Mouse (Mus musculus) erythroblast, embryonic 14.5 days (primary cell): ENCODE data around the gene Olfr1215. TPM values are rescaled to one million over a fixed set of nuclear protein-coding genes. Genes with fewer than 3 reads are reported as not detected.
"Not testable (repeated sequence)": the region's sequence is repeated elsewhere in the genome, so short reads cannot be mapped to it uniquely, and the experiment has no call there.

Experiments used
- H3K27me3 ChIP-seq: 2 replicates; pipeline ENCODE4 v1.6.1; 2012; ENCODE audit warnings: inconsistent platforms; ENCODE audit not compliant: control insufficient read depth
- H3K36me3 ChIP-seq: 2 replicates; pipeline ENCODE4 v1.6.1; 2012; ENCODE audit warnings: mild to moderate bottlenecking, inconsistent platforms; ENCODE audit not compliant: control insufficient read depth
- H3K4me1 ChIP-seq: 2 replicates; pipeline ENCODE4 v1.6.1; 2012; ENCODE audit warnings: inconsistent platforms; ENCODE audit not compliant: control insufficient read depth
- H3K4me3 ChIP-seq: replicated peaks from 2 replicates; pipeline ENCODE3; 2012; ENCODE audit warnings: moderate library complexity, mild to moderate bottlenecking, inconsistent platforms
- H3K9me3 ChIP-seq: 2 replicates; pipeline ENCODE4 v1.6.1; 2012; ENCODE audit warnings: low read length, inconsistent platforms, mixed read lengths; ENCODE audit not compliant: control insufficient read depth
- GATA1 ChIP-seq: IDR thresholded peaks from 2 replicates; pipeline ENCODE4 v1.6.1; 2012; ENCODE audit warnings: low read length, inconsistent platforms, mixed read lengths
- TAL1 ChIP-seq: IDR thresholded peaks from 3 replicates; pipeline ENCODE4 v1.6.1; 2012; ENCODE audit warnings: low read length, inconsistent platforms, mixed read lengths
- polyA plus RNA-seq: library from polyadenylated mRNA; stranded (reverse); fragments of >175 nt; gene quantifications from 2 replicates; pipeline ENCODE4 v1.2.3, GENCODE M21; 2012

Gene Olfr1215
- not detected in 2 replicates for polyA plus RNA-seq

DNA sequence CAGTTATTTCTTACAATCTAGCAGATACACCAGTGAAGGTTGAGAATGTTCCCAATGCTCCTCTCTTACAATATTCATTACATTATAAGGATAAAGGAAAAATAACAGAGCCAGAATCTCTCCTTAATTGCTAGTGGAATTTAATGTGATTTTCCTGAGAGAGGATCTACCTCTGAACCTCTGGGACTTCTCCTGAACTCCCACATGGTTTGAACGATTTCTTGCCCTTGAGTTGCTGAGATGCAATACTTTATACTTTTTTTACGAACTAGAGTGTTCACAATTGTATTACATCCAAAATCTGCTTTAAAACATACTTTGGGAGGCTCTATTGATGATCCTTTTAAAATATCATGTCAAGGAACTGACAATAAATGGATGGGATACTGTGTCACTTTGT is at the start of gene Olfr1215:
Gene Olfr1215 (minus strand): TSS at position 101 of the 400 bp plus-strand sequence.
- Histone ChIP-seq H3K27me3 (no peaks in the 10 kb centered on the region), H3K4me1 (no peaks in the 10 kb centered on the region)
- TF ChIP-seq TAL1 (no peak), GATA1 (no peak)

DNA sequence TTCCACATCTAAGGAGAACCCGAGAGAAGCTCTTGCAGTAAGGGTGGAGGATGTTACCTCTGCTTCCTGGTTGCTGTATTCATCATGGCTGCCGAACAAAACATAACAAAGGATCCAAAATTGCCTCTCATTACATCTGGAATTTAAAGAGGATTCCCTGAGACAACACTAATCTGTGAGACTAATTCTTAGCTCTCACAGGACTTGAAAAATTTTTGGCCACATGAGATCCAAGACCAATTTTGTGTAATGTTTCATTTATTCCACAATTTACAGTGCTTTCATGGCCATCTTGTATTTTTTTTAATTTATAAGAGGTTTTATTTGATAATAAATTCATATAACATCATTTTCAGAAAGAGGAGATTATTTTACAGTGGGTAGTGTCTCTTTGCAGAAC is 25.2 kb upstream of the Olfr1215 start, which contains the start of gene Olfr1217:
Gene Olfr1217 (minus strand): TSS at position 101 of the 400 bp plus-strand sequence.
- no peaks in the 10 kb centered on the region for H3K27me3 ChIP-seq

More for the DNA sequence above, at the start of gene Olfr1215:
- H3K4me3 ChIP-seq: no peak within 1 kb of the TSS
- H3K36me3 ChIP-seq: no peaks in the 10 kb centered on the region
- H3K9me3 ChIP-seq: no peaks in the 10 kb centered on the region

DNA sequence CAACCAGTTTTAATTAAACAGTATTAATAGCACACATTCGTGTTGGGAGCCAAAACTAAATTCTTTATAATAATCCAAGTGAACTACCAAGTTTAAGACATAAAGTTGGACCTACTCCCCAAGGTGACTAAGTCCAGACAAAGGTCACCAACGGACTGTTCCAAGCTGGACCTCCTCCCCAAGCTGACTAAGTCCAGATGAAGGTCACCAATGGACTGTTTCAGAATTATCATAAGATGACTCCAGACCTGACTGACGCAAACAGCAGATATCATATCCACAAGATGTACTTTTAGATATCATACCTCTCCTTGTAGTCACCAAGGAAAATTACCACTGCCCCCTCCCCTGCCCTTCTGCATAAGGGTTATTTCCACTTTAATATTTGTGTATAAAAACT is 14.7 kb upstream of the Olfr1215 start:
- H3K4me3 ChIP-seq, H3K27me3 ChIP-seq, H3K36me3 ChIP-seq, H3K4me1 ChIP-seq, H3K9me3 ChIP-seq: not testable (repeated sequence)

More for the DNA sequence above, 25.2 kb upstream of the Olfr1215 start, which contains the start of gene Olfr1217:
- Histone ChIP-seq H3K4me3 (no peak within 1 kb of the TSS), H3K9me3 (no peaks in the 10 kb centered on the region), H3K4me1 (no peaks in the 10 kb centered on the region), H3K36me3 (no peaks in the 10 kb centered on the region)
- no peak for TF ChIP-seq GATA1

DNA sequence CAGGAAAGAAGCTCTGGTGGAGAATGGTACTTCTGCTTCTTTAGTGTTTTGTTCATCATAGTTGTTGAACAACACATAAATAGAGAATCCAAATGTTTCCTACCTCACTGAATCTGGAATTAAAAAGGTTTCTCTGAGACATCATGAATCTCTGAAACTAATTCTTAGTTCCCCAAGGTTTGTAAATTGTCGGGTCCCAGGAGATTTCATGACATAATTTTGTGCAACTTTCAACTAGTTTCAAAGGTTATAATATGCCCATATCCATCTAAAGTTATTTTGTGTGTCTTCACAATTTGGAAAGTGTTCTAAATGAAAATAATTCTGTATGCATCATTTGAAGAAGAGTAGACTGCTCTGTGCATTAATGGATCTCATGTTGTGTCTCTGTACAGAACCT is 11.5 kb upstream of the Olfr1215 start, which contains the start of gene Olfr1216:
Gene Olfr1216 (minus strand): TSS at position 101 of the 400 bp plus-strand sequence.
- Histone ChIP-seq H3K4me1 (no peaks in the 10 kb centered on the region), H3K4me3 (no peak within 1 kb of the TSS), H3K9me3 (0 out of 2 replicates have a peak, but pooled peaks cover 3% of the 10 kb centered on the region), H3K36me3 (no peaks in the 10 kb centered on the region), H3K27me3 (no peaks in the 10 kb centered on the region)
- TF ChIP-seq GATA1 (no peak), TAL1 (no peak)

DNA sequence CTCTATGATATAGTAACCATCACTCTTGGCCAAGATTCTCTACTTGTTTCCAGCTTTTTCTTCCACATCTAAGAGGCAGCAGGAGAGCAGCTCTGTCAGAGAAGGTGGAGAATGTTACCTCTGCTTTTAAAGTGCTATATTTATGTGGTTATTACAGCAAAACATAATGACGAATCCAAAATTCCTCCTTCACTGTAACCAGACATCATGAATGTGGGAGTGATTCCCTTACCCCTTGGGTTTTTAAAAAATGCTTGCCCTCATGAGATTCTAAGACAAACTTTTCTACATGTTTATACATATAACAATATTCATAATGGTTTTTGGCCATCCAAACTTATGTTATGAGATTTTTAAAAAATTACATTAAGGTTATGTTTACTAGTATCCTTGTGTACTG is 14.2 kb downstream of the Olfr1215 start, which contains the start of gene Olfr1214:
Gene Olfr1214 (minus strand): TSS at position 101 of the 400 bp plus-strand sequence.
- TF ChIP-seq GATA1 (no peak), TAL1 (no peak)
- Histone ChIP-seq H3K4me3 (no peak within 1 kb of the TSS), H3K9me3 (no peaks in the 10 kb centered on the region)

DNA sequence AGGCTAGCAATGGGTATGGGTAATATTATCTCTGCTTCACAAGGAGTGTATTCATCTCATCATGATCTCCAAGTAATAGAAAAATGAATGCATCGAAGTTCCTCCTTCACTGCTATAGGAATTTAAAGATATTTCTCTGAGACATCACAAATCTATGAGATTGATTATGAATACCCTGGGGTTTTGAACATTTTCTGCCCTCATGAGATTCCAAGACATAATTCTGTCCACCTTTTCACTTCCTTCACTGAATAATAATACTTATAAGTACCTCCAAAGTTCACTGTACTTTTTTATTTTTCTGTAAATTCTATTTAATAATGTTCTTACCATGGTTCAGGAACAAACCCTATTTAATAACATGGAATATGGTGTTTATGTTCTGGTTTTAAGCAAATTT is 26.6 kb downstream of the Olfr1215 start, which contains the start of gene Gm13762:
Gene Gm13762 (minus strand): TSS at position 101 of the 400 bp plus-strand sequence.
- Histone ChIP-seq H3K4me1 (no peaks in the 10 kb centered on the region), H3K4me3 (no peak within 1 kb of the TSS), H3K27me3 (no peaks in the 10 kb centered on the region), H3K9me3 (0 out of 2 replicates have a peak, but pooled peaks cover 2% of the 10 kb centered on the region), H3K36me3 (no peaks in the 10 kb centered on the region)
- TF ChIP-seq TAL1: no peak
- no peak for TF ChIP-seq GATA1

More for the DNA sequence above, 14.2 kb downstream of the Olfr1215 start, which contains the start of gene Olfr1214:
- Histone ChIP-seq H3K4me1 (no peaks in the 10 kb centered on the region), H3K36me3 (no peaks in the 10 kb centered on the region), H3K27me3 (no peaks in the 10 kb centered on the region)

DNA sequence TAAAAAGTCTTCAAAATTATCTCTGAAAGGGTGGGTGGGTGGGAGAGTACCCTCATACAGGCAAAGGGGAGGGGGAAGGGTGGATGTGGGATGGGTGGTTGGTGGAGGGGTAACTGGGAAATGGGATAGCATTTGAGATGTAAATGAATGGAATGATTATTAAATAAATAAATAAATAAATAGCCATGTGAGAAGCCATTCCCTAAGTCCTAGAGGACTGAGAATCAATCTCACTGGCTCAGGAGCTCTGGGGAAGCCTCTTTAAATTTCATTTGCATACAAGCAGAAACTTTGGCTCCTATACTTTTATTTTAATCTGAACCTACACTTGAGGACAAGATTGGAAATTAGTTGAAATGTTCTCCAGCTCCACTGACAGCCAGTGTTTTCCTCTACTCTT is 53.1 kb downstream of the Olfr1215 start, which contains the start of gene Olfr1212:
Gene Olfr1212 (plus strand): TSS at position 301 of the 400 bp plus-strand sequence.
- H3K4me1 ChIP-seq: no peaks in the 10 kb centered on the region

More for the DNA sequence above, 53.1 kb downstream of the Olfr1215 start, which contains the start of gene Olfr1212:
- TF ChIP-seq GATA1: no peak
- TF ChIP-seq TAL1: no peak
- Histone ChIP-seq H3K4me3 (no peak within 1 kb of the TSS), H3K27me3 (no peaks in the 10 kb centered on the region), H3K9me3 (peaks cover under 1% of the 10 kb centered on the region; the same call in 1 of the 2 replicates), H3K36me3 (no peaks in the 10 kb centered on the region)

Other genes with a start within 250 kb of the Olfr1215 start
- gene Olfr1199, start 246.5 kb downstream of the Olfr1215 start, polyA plus RNA-seq: not detected in 2 replicates
- gene Olfr1200, start 236.5 kb downstream of the Olfr1215 start, polyA plus RNA-seq: not detected in 2 replicates
- gene Olfr1201, start 213.9 kb downstream of the Olfr1215 start, polyA plus RNA-seq: not detected in 2 replicates
- gene Olfr1202, start 192.5 kb downstream of the Olfr1215 start, polyA plus RNA-seq: not detected in 2 replicates
- not detected in 2 replicates for gene Olfr1205, start 177.2 kb downstream of the Olfr1215 start, polyA plus RNA-seq
- not detected in 2 replicates for gene Olfr1204, start 157.7 kb downstream of the Olfr1215 start, polyA plus RNA-seq
- not detected in 2 replicates for gene Olfr1206, start 143.7 kb downstream of the Olfr1215 start, polyA plus RNA-seq
- not detected in 2 replicates for gene Olfr1208, start 104.7 kb downstream of the Olfr1215 start, polyA plus RNA-seq
- not detected in 2 replicates for gene Olfr1209, start 91.8 kb downstream of the Olfr1215 start, polyA plus RNA-seq
- not detected in 2 replicates for gene Olfr1211, start 68.9 kb downstream of the Olfr1215 start, polyA plus RNA-seq
- gene Olfr1212, start 53.0 kb downstream of the Olfr1215 start, polyA plus RNA-seq: not detected in 2 replicates
- gene Gm13762, start 26.7 kb downstream of the Olfr1215 start, polyA plus RNA-seq: not detected in 2 replicates
- gene Olfr1214, start 14.3 kb downstream of the Olfr1215 start, polyA plus RNA-seq: not detected in 2 replicates
- gene Olfr1216, start 11.4 kb upstream of the Olfr1215 start, polyA plus RNA-seq: not detected in 2 replicates
- not detected in 2 replicates for gene Olfr1217, start 25.1 kb upstream of the Olfr1215 start, polyA plus RNA-seq
- gene Olfr1218, start 54.2 kb upstream of the Olfr1215 start, polyA plus RNA-seq: not detected in 2 replicates
- gene Olfr1219, start 76.5 kb upstream of the Olfr1215 start, polyA plus RNA-seq: not detected in 2 replicates
- gene Olfr1220, start 99.9 kb upstream of the Olfr1215 start, polyA plus RNA-seq: not detected in 2 replicates
- not detected in 2 replicates for gene Olfr1221, start 110.3 kb upstream of the Olfr1215 start, polyA plus RNA-seq
- gene Olfr1222, start 126.1 kb upstream of the Olfr1215 start, polyA plus RNA-seq: not detected in 2 replicates
- gene Olfr1223, start 144.6 kb upstream of the Olfr1215 start, polyA plus RNA-seq: not detected in 2 replicates
- not detected in 2 replicates for gene Olfr1224-ps1, start 157.1 kb upstream of the Olfr1215 start, polyA plus RNA-seq
- gene Olfr1225, start 167.7 kb upstream of the Olfr1215 start, polyA plus RNA-seq: not detected in 2 replicates
- gene Olfr1226, start 193.1 kb upstream of the Olfr1215 start, polyA plus RNA-seq: not detected in 2 replicates
- not detected in 2 replicates for gene Olfr1228, start 247.1 kb upstream of the Olfr1215 start, polyA plus RNA-seq